Mouse (Mus musculus) splenic B cell, adult 2 months (primary cell): ENCODE measurements around the gene Polr1d.

Experiments
- DNase-seq: peaks from one replicate; pipeline ENCODE4 v3.0.0-alpha.2; 2011; ENCODE audit warnings: low read depth, low spot score
- H3K27me3 ChIP-seq: 2 replicates; pipeline ENCODE4 v1.6.1; 2012; ENCODE audit warnings: mild to moderate bottlenecking, low read length, moderate library complexity, mixed read lengths; ENCODE audit not compliant: control insufficient read depth, poor library complexity, insufficient read depth, severe bottlenecking
- H3K36me3 ChIP-seq: 2 replicates; pipeline ENCODE4 v1.6.1; 2012; ENCODE audit warnings: mild to moderate bottlenecking, low read length, moderate library complexity, mixed read lengths; ENCODE audit not compliant: control insufficient read depth, poor library complexity, insufficient read depth, severe bottlenecking

Gene Polr1d

DNA sequence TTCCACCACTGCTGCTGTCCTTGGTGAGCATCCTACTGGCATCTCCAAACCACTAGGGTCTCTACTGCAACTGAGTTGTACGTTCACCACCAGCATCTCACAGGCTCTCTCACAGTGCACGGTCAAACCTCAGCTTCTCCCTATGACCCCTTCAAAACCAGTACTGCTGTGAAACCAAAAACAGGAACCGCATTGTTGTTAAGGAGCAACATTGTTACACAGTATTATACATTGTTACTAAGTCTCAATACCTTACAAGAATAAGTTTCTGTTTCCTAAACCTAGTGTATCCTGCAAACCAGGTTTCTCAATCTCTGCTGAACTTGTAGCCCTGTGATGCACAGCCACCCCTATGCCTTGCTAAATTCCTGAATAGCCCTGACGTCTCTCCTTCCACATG is 51.0 kb downstream of the Polr1d start:
- Histone ChIP-seq H3K27me3 (no peaks in the 10 kb centered on the region), H3K36me3 (no peaks in the 10 kb centered on the region)
- DNase-seq, result no peak

GRCm38 (mm10) chr5:147129484-147129883 is 52.6 kb downstream of the Polr1d start:
- Histone ChIP-seq H3K27me3 (no peaks in the 10 kb centered on the region), H3K36me3 (no peaks in the 10 kb centered on the region)
- DNase-seq, result no peak

- H3K27me3 ChIP-seq, result no peaks in the 10 kb centered on the region
- H3K36me3 ChIP-seq, result no peaks in the 10 kb centered on the region
- no peak for DNase-seq
Observed at GRCm38 (mm10) chr5:147131912-147132311, 55.1 kb downstream of the Polr1d start.

GRCm38 (mm10) chr5:147133662-147134061 is 56.8 kb downstream of the Polr1d start:
- DNase-seq, result no peak
- no peaks in the 10 kb centered on the region for H3K27me3 ChIP-seq
- H3K36me3 ChIP-seq, result no peaks in the 10 kb centered on the region

- DNase-seq, result no peak
- Histone ChIP-seq H3K36me3 (no peaks in the 10 kb centered on the region), H3K27me3 (no peaks in the 10 kb centered on the region)
Observed at GRCm38 (mm10) chr5:147134341-147135088, 57.7 kb downstream of the Polr1d start.

DNA sequence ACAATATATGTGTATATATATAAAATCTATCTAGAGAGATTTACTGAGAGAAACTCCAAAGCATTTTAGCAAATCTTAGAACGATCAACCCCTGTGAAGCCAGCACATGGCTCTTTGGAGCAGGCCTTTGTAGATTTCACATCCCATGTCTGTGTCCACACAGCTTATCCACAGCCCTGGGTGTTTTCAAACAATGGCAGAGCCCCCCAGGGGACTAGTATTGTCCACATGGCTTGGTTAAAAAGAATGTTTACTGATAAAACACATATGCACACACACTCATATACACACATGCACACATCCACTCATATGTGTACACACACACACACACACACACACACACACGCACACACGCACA is 58.2 kb downstream of the Polr1d start:
- H3K36me3 ChIP-seq, result no peaks in the 10 kb centered on the region
- no peaks in the 10 kb centered on the region for H3K27me3 ChIP-seq
- no peak for DNase-seq

- Histone ChIP-seq H3K27me3 (no peaks in the 10 kb centered on the region), H3K36me3 (no peaks in the 10 kb centered on the region)
- DNase-seq, result no peak
Observed at GRCm38 (mm10) chr5:147135994-147136393, 59.1 kb downstream of the Polr1d start.

DNA sequence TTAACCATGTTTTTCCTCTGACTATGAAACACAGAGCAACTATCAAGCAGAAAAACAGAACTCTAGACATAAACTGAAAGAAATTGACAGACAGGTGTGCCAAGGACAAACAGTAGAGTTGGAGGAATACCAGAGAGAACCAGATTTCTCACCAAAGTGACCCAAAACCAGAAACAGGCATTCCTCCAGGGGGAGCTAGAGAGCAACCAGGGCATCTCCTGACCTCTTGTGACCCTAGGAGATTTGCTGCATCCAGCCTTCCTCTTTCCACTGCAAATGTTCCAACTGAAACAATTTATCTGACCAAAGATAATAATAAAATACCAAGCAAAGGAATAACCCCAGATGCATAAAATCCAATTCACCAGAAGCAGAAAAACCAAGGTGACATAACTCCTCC is 70.5 kb downstream of the Polr1d start:
- DNase-seq, result peak; percentile 13
- no peaks in the 10 kb centered on the region for H3K27me3 ChIP-seq
- H3K36me3 ChIP-seq, result no peaks in the 10 kb centered on the region

- no peak for DNase-seq
- no peaks in the 10 kb centered on the region for H3K27me3 ChIP-seq
- no peaks in the 10 kb centered on the region for H3K36me3 ChIP-seq
Observed at GRCm38 (mm10) chr5:147154806-147155371, 78.0 kb downstream of the Polr1d start.

DNA sequence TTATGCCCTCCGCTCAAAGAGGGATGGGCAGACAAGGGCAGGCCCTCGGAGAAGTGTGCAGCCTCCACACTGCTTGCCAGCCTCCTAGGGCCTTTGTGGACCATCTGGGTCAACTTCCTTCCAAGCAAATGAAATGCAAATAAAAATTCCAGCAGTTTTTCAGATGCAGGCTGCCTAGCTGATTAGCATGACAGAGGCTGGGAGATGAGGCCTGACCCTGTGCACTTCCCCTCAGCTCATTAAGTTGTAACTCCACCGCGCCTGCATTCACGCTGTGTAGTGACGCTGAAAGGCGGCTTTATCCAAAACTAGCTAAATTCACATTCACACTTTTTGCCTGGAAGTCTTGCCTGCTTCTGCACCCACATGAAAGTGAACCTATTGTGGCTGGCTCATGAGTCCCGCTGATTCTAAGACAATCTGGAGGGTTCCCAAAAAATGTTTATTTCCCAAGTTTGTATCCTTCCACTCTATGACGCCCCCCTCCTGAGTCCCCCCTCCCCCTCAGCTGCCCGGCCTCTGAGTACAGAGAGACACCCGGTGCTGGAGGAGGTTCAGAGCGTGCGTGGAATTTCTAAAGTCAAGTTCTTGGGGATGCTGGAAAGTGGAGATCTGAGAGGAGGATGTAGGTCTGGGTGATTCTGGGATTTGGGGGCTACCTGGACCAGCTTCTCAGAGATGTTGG is 78.7 kb downstream of the Polr1d start:
- DNase-seq, result no peak
- no peaks in the 10 kb centered on the region for H3K36me3 ChIP-seq
- H3K27me3 ChIP-seq, result no peaks in the 10 kb centered on the region

DNA sequence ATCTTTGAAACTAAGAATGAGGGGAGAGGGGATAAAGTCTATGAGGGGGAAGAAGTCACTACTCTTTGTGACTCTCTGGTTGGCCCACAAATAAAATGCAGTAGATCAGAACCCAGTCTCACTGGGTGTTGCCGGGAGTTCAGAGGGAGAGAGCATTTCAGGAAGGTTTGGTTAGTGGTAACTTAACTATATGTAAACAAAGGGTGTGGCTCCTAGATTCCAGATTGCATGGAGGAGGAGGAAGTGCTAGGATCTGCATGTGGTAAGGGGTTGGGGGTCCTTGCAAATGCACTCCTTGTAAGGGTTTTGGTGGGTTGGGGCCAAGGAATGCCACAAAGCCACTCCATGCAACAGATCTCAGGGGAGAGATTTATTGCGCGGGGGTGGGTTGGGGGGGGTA is 79.5 kb downstream of the Polr1d start:
- no peaks in the 10 kb centered on the region for H3K27me3 ChIP-seq
- DNase-seq, result no peak
- H3K36me3 ChIP-seq, result no peaks in the 10 kb centered on the region

GRCm38 (mm10) chr5:147157441-147157840 is 80.6 kb downstream of the Polr1d start:
- no peak for DNase-seq
- H3K36me3 ChIP-seq, result no peaks in the 10 kb centered on the region
- no peaks in the 10 kb centered on the region for H3K27me3 ChIP-seq

DNA sequence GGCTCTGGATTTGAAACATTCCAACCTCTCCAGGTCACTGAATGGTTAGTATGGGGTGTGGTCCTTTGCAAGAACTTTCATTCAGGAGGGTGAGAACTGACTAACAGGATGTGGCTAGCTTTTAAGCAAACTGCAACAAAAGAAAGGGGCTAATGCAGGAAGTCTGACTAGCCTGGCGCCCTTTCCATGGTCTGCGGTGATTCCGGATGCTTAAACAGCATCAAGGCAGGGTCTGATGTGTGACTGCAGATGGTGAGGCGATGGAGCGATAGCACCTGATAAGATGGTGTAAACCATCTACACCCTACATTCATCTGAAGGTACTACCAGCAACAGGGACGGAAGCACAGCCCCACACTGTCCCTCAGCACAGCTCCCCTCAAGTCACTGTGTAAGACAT is 82.5 kb downstream of the Polr1d start:
- DNase-seq, result no peak
- no peaks in the 10 kb centered on the region for H3K36me3 ChIP-seq
- no peaks in the 10 kb centered on the region for H3K27me3 ChIP-seq

DNA sequence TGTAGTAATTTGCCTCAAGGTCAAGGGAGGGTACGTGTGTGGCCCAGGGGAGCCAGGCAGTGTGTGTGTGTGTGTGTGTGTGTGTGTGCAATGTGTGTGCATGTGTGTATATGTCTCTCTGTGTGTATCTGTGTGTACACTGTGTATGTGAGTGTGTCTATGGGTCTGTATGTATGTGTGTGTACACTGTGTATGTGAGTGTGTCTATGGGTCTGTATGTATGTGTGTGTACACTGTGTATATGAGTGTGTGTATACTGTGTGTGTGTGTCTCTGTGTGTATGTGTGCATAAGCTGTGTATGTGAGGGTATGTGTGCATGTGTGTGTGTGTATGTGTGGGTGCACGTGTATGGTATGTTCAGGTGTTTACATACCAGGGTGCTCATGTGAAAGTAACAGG is 82.9 kb downstream of the Polr1d start:
- Histone ChIP-seq H3K27me3 (no peaks in the 10 kb centered on the region), H3K36me3 (no peaks in the 10 kb centered on the region)
- DNase-seq, result no peak
